Mouse (Mus musculus) brain, embryonic 14.5 days (tissue): ENCODE data around the gene Gzmk.

Experiments
- CTCF ChIP-seq: fragments of 200-500 bp; IDR thresholded peaks from 2 replicates; pipeline ENCODE4 v1.5.1; 2012; ENCODE audit warnings: inconsistent platforms, mild to moderate bottlenecking, moderate library complexity, borderline replicate concordance; ENCODE audit not compliant: insufficient read depth, insufficient read length; ENCODE audit errors: extremely low read depth
- POLR2A ChIP-seq: fragments of 200-500 bp; IDR thresholded peaks from 2 replicates; pipeline ENCODE4 v1.6.1; 2012; ENCODE audit warnings: mild to moderate bottlenecking, inconsistent platforms, borderline replicate concordance; ENCODE audit not compliant: poor library complexity, insufficient read depth, insufficient read length, severe bottlenecking; ENCODE audit errors: extremely low read depth

DNA sequence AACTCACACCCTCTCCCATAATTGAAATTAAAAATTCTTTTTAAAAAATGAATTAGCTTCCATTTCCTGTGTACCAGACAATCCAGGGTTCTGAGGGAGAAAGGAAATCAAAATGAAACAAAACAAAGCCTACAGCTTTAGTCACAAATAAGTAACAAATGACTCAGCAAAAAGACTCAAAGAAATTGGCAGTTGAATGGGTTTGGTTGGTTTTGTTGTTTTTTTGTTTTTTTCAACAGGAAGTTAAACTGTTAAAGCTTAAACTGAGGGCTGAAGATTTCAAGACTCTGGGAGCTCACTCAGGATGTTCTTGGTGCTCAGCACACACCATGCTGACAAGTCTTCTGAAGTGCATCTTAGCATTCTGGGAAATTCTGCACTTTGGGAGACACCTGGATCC, 55.5 kb downstream of the Gzmk start:
- TF ChIP-seq CTCF = no peak
- TF ChIP-seq POLR2A = no peak
